Comparison of ENCODE assay signal across 13 mouse cellular contexts in genomic region chr16:87364231-87364630, GRCm38 (mm10). TPM values are rescaled to one million over a fixed set of nuclear protein-coding genes. Genes with fewer than 3 reads are reported as not detected.
DNase-seq lines count a peak whose midpoint lies in the region; ATAC-seq and TF ChIP-seq lines count a peak whose summit lies in the region.
"Had no signal": no experiment of that assay in that cellular context is flagged by ENCODE, and none has a peak within 500 bp of the region (broad histone marks: within the 10 kb centered on the region; RNA-seq: fewer than 3 reads in every experiment).

No protein-coding gene starts in this region.

- WGBS in kidney, adult 2 months, result 76% methylated on average over 4 of the region's 4 CpGs
- WGBS in kidney, embryonic 14.5 days, result 96% methylated on average over 4 of the region's 4 CpGs
- 66% methylated on average over 4 of the region's 4 CpGs for WGBS in lung, embryonic 16.5 days

- no peak overlapping the region for H3K9ac ChIP-seq in kidney, embryonic 14.5 days (ENCODE audit: low read depth, low read length)
- H3K9ac ChIP-seq in lung, embryonic 16.5 days (ENCODE audit: low read length), result no peak overlapping the region

- no peak overlapping the region for H3K27ac ChIP-seq in kidney, adult 2 months (ENCODE audit: insufficient read depth, low read depth, low read length)
- H3K27ac ChIP-seq in kidney, embryonic 14.5 days (ENCODE audit: low read depth, low read length), result no peak overlapping the region
- no peak overlapping the region for H3K27ac ChIP-seq in lung, embryonic 16.5 days (ENCODE audit: low read length)
- H3K27ac ChIP-seq: heart, adult 2 months; macrophage; stomach, postnatal 0 days had no signal

- no peak for ATAC-seq in kidney, embryonic 14.5 days (ENCODE audit: low FRiP score, low TSS enrichment)
- ATAC-seq in lung, embryonic 16.5 days (ENCODE audit: low read depth), result peak; percentile 49; the same call in 1 of the 2 replicates

- no peak overlapping the region for H3K4me3 ChIP-seq in kidney, adult 2 months (ENCODE audit: insufficient read depth, low read depth, low read length)
- no peak overlapping the region for H3K4me3 ChIP-seq in kidney, embryonic 14.5 days (ENCODE audit: low read length)
- no peak overlapping the region for H3K4me3 ChIP-seq in lung, embryonic 16.5 days (ENCODE audit: low read length)
- H3K4me3 ChIP-seq: heart, adult 2 months; myocyte had no signal

- no peak overlapping the region for H3K4me2 ChIP-seq in kidney, embryonic 14.5 days (replicated peaks; ENCODE audit: low read depth, low read length)
- H3K4me2 ChIP-seq in lung, embryonic 16.5 days (ENCODE audit: low read depth, low read length), result no peak overlapping the region

- H3K9me3 ChIP-seq in kidney, embryonic 14.5 days (ENCODE audit: control insufficient read depth, low read length), result no peaks in the 10 kb centered on the region
- no peaks in the 10 kb centered on the region for H3K9me3 ChIP-seq in lung, embryonic 16.5 days (ENCODE audit: control insufficient read depth, low read length)

- peak; percentile 14 for DNase-seq in adrenal gland, postnatal 25 days
- no peak for DNase-seq in adrenal gland, postnatal 4 days (ENCODE audit: low spot score in 2 of 2)
- peak; percentile 65 for DNase-seq in kidney, adult 2 months
- DNase-seq in cerebellum, postnatal 14 days, result peak; percentile 81 to 83
- no peak for DNase-seq in left cerebral cortex, adult 9 months (ENCODE audit: low spot score in 2 of 2)
- no peak for DNase-seq in frontal cortex, postnatal 10 days (ENCODE audit: low spot score in 2 of 2)
- DNase-seq: right cerebral cortex, adult 18-20 months had no signal

- H3K4me1 ChIP-seq in kidney, adult 2 months (ENCODE audit: control insufficient read depth, insufficient read depth, low read length), result 0 out of 2 replicates have a peak, but pooled peaks cover 2% of the 10 kb centered on the region
- no peaks in the 10 kb centered on the region for H3K4me1 ChIP-seq in kidney, embryonic 14.5 days (ENCODE audit: control insufficient read depth, insufficient read depth, low read length)
- no peaks in the 10 kb centered on the region; the same call in 1 of the 2 replicates for H3K4me1 ChIP-seq in lung, embryonic 16.5 days (replicated peaks; ENCODE audit: control insufficient read depth, insufficient read depth, low read length)

- no peak for TF ChIP-seq POLR2A in kidney, adult 2 months (IDR thresholded peaks at IDR 0.05; ENCODE audit: low read depth, low read length)

- H3K27me3 ChIP-seq in kidney, adult 2 months (replicated peaks; ENCODE audit: control insufficient read depth, insufficient read depth, low read length), result no peaks in the 10 kb centered on the region
- no peaks in the 10 kb centered on the region for H3K27me3 ChIP-seq in kidney, embryonic 14.5 days (ENCODE audit: control insufficient read depth, insufficient read depth, low read length)
- H3K27me3 ChIP-seq in lung, embryonic 16.5 days (ENCODE audit: control insufficient read depth, insufficient read depth, low read depth, low read length), result no peaks in the 10 kb centered on the region

- no peaks in the 10 kb centered on the region; the same call in 1 of the 2 replicates for H3K36me3 ChIP-seq in kidney, adult 2 months (ENCODE audit: control insufficient read depth, insufficient read depth, low read length)
- peaks cover 36% of the 10 kb centered on the region for H3K36me3 ChIP-seq in kidney, embryonic 14.5 days (ENCODE audit: control insufficient read depth, insufficient read depth, low read length)
- peaks cover 20% of the 10 kb centered on the region for H3K36me3 ChIP-seq in lung, embryonic 16.5 days (ENCODE audit: control insufficient read depth, insufficient read depth, low read length)

- no peak for TF ChIP-seq CTCF in kidney, adult 2 months (conservative IDR thresholded peaks at IDR 0.05; ENCODE audit: insufficient read depth, insufficient read length, low read depth, low read length)

RNA-seq across cellular contexts. Expression of gene N6amt1, which starts 10.2 kb away (rescaled TPM):
- 24.4 and 26.9 TPM in 2 replicates for total RNA-seq in adrenal gland, postnatal 25 days (2021)
- 10 to 100 TPM; 32.5 to 37.1 TPM for total RNA-seq in adrenal gland, postnatal 4 days (2021)
- polyA plus RNA-seq in kidney, adult 2 months (2012; rRNA removed), result 13.5 and 16.4 TPM in 2 replicates
- polyA plus RNA-seq in kidney, embryonic 14.5 days (2014; fragmentation: Nextera tagmentation; extraction: Ambion mirVana), result 37.7 and 38.3 TPM in 2 replicates
- polyA plus RNA-seq in lung, embryonic 16.5 days (2015; fragmentation: Nextera tagmentation; extraction: Ambion mirVana), result 20.7 and 23.6 TPM in 2 replicates

Comparison
In these comparisons a context has a peak if more than half of its experiments do, and no peak if none do; other contexts are left out.
1. DNase-seq: peak in adrenal gland, postnatal 25 days (single experiment), kidney, adult 2 months (single experiment) and cerebellum, postnatal 14 days (2 of 2); none in adrenal gland, postnatal 4 days (0 of 2), left cerebral cortex, adult 9 months (0 of 2) and frontal cortex, postnatal 10 days (0 of 2).